Mouse (Mus musculus): ENCODE results near the gene Il18r1.

Gene Il18r1

GRCm38 (mm10) chr1:40494594-40494993, 29.2 kb downstream of the Il18r1 start:
- DNase-seq (ENCODE audit: low spot score in 2 of 2) = no peak

GRCm38 (mm10) chr1:40499708-40500107, 34.4 kb downstream of the Il18r1 start:
- DNase-seq (ENCODE audit: low spot score in 2 of 2) = no peak

GRCm38 (mm10) chr1:40501126-40501525, 35.8 kb downstream of the Il18r1 start:
- DNase-seq (ENCODE audit: low spot score in 2 of 2) = no peak

GRCm38 (mm10) chr1:40501546-40502398, 36.4 kb downstream of the Il18r1 start:
- no peak for DNase-seq (ENCODE audit: low spot score in 2 of 2)

GRCm38 (mm10) chr1:40504548-40504947, 39.2 kb downstream of the Il18r1 start:
- DNase-seq (ENCODE audit: low spot score in 2 of 2) = no peak

- no peak for DNase-seq (ENCODE audit: low spot score in 2 of 2)
Measured at GRCm38 (mm10) chr1:40514851-40515585, 49.7 kb downstream of the Il18r1 start, which contains the start of gene Il18rap. Il18rap (plus strand) TSS chr1:40515362.

GRCm38 (mm10) chr1:40516364-40516763, 51.0 kb downstream of the Il18r1 start:
- no peak for DNase-seq (ENCODE audit: low spot score in 2 of 2)

GRCm38 (mm10) chr1:40522918-40523317, 57.6 kb downstream of the Il18r1 start:
- DNase-seq (ENCODE audit: low spot score in 2 of 2) = no peak

- no peak for DNase-seq (ENCODE audit: low spot score in 2 of 2)
Measured at GRCm38 (mm10) chr1:40523971-40524722, 58.8 kb downstream of the Il18r1 start.

GRCm38 (mm10) chr1:40529287-40529686, 63.9 kb downstream of the Il18r1 start:
- DNase-seq (ENCODE audit: low spot score in 2 of 2) = no peak

GRCm38 (mm10) chr1:40537577-40537976, 72.2 kb downstream of the Il18r1 start:
- DNase-seq (ENCODE audit: low spot score in 2 of 2) = no peak

- DNase-seq (ENCODE audit: low spot score in 2 of 2) = peak; percentile 7 to 74
Measured at GRCm38 (mm10) chr1:40544650-40545049, 79.3 kb downstream of the Il18r1 start.

- DNase-seq (ENCODE audit: low spot score in 2 of 2) = no peak
Measured at GRCm38 (mm10) chr1:40546645-40547044, 81.3 kb downstream of the Il18r1 start.

GRCm38 (mm10) chr1:40547064-40547572, 81.8 kb downstream of the Il18r1 start:
- DNase-seq (ENCODE audit: low spot score in 2 of 2) = no peak

GRCm38 (mm10) chr1:40547762-40548161, 82.4 kb downstream of the Il18r1 start:
- no peak for DNase-seq (ENCODE audit: low spot score in 2 of 2)

Measured in thymus, postnatal 10 days (tissue).